Mouse (Mus musculus): Measurements from ENCODE around the gene Atxn2l. TPM values are rescaled to one million over a fixed set of nuclear protein-coding genes. Genes with fewer than 3 reads are reported as not detected.

Gene Atxn2l
- polyA plus RNA-seq, 1 experiment from 2014 or later: 39.9 TPM

DNA sequence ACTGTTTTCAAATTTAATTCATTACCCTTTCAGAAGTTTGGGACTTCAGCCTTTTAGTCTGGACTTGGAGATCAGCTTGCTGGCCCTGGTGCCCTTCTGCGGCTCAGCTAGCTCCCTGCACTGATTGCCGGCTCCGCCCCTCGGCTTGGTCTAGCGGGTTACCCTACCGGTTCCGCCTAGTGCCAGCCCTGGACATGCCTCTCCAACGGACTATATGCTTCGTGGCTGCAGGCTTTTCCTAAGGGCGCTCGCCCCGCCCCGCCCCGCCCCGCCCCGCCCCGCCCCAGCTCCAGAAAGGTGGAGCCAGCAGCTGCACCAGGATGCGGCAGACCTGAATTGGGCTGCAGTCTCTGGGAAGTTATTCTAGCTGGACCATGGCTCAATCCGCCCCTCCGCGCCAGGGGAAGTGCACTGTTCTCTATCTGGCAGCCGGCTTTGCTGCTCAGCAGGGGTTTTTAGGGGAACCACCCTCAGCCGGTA, 20.8 kb downstream of the Atxn2l start:
- Histone ChIP-seq H3K9ac (ENCODE audit: low read depth, low read length) (peak overlapping the region; percentile 53; the same call in 1 of the 2 replicates), H3K36me3 (ENCODE audit: control insufficient read depth, insufficient read depth, low read length) (no peaks in the 10 kb centered on the region), H3K27ac (ENCODE audit: low read depth, low read length) (peak overlapping the region; percentile 51), H3K4me3 (ENCODE audit: low read depth, low read length) (peak overlapping the region; percentile 35), H3K9me3 (replicated peaks; ENCODE audit: control insufficient read depth, low read length) (no peaks in the 10 kb centered on the region), H3K4me2 (peak overlapping the region; percentile 69), H3K27me3 (ENCODE audit: control insufficient read depth, insufficient read depth, low read length) (no peaks in the 10 kb centered on the region), H3K4me1 (ENCODE audit: control insufficient read depth, insufficient read depth, low read length) (no peaks in the 10 kb centered on the region)
- ATAC-seq (replicated peaks; ENCODE audit: insufficient number of reproducible peaks, low FRiP score, low TSS enrichment): peak; percentile 82
- under 1% methylated on average over 23 of the region's 23 CpGs for WGBS (ENCODE audit: insufficient replicate concordance)

DNA sequence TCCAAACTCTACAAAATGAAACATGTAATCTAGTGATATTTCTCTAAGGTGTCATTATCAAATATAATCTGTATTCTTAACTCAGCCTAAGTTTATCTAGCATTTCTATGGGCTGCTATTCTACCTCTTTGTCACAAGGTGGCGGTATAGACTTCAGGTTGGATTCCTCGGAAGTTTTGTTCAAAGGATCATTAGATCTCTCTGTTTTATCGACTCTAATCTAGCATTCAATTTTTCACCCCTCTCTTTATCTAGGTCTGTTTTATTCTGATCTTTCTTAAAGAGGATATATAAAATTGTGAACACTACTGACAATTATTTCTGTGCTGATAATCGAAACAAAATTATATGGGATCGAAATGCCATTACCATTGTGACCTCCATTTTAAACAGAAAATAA, 21.5 kb downstream of the Atxn2l start:
- no peaks in the 10 kb centered on the region for H3K27me3 ChIP-seq (ENCODE audit: control insufficient read depth, insufficient read depth, low read length)
- H3K4me3 ChIP-seq (ENCODE audit: low read depth, low read length): no peak overlapping the region
- H3K27ac ChIP-seq (ENCODE audit: low read depth, low read length): no peak overlapping the region
- 14% methylated on average over 5 of the region's 5 CpGs for WGBS (ENCODE audit: insufficient replicate concordance)
- H3K9ac ChIP-seq (ENCODE audit: low read depth, low read length): no peak overlapping the region
- H3K4me2 ChIP-seq: no peak overlapping the region
- H3K4me1 ChIP-seq (ENCODE audit: control insufficient read depth, insufficient read depth, low read length): no peaks in the 10 kb centered on the region
- no peak for ATAC-seq (replicated peaks; ENCODE audit: insufficient number of reproducible peaks, low FRiP score, low TSS enrichment)
- no peaks in the 10 kb centered on the region for H3K36me3 ChIP-seq (ENCODE audit: control insufficient read depth, insufficient read depth, low read length)
- no peaks in the 10 kb centered on the region for H3K9me3 ChIP-seq (replicated peaks; ENCODE audit: control insufficient read depth, low read length)

DNA sequence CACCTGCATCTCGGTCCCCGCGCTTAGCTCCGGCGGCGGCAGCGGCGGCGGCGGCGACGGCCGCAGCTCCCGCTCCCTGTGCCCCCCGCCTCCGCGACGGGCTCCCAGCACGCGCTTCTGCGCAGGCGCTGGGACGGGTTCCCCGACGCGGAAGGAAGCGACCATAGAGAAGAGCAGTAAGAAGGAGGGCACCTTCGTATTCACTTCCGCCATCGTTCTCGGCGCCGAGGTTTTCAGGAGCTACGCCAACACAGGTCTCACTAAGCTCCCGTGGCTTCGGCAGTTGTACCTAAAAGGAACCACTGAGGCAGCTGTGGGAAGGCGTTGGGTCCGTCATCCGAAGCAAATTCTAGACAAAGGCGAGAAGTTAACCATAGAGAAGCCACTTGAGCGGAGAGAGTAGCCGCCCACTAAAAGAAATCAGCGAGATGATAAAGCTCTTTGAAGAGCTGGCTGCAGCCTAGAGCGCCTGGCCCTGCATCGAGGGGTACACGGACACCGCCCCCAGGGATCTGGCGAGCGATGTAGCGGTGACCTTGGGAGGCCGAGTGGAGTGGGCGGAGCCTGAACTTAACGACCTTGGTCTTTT, 28.1 kb downstream of the Atxn2l start, which contains the start of gene Sh2b1:
Sh2b1 (minus strand) TSS at position 432 of the 589 bp plus-strand sequence.
- peak within 1 kb of the TSS; percentile 97 for H3K27ac ChIP-seq (ENCODE audit: low read depth, low read length)
- ATAC-seq (replicated peaks; ENCODE audit: insufficient number of reproducible peaks, low FRiP score, low TSS enrichment): peak; percentile 87
- no peaks in the 10 kb centered on the region for H3K9me3 ChIP-seq (replicated peaks; ENCODE audit: control insufficient read depth, low read length)
- H3K27me3 ChIP-seq (ENCODE audit: control insufficient read depth, insufficient read depth, low read length): no peaks in the 10 kb centered on the region
- H3K4me1 ChIP-seq (ENCODE audit: control insufficient read depth, insufficient read depth, low read length): peaks cover 12% of the 10 kb centered on the region
- 0% methylated on average over 53 of the region's 53 CpGs for WGBS (ENCODE audit: insufficient replicate concordance)
- peaks cover 15% of the 10 kb centered on the region for H3K36me3 ChIP-seq (ENCODE audit: control insufficient read depth, insufficient read depth, low read length)
- peak within 1 kb of the TSS; percentile 81 for H3K9ac ChIP-seq (ENCODE audit: low read depth, low read length)
- H3K4me2 ChIP-seq: peak within 1 kb of the TSS; percentile 94
- peak within 1 kb of the TSS; percentile 78 for H3K4me3 ChIP-seq (ENCODE audit: low read depth, low read length)

DNA sequence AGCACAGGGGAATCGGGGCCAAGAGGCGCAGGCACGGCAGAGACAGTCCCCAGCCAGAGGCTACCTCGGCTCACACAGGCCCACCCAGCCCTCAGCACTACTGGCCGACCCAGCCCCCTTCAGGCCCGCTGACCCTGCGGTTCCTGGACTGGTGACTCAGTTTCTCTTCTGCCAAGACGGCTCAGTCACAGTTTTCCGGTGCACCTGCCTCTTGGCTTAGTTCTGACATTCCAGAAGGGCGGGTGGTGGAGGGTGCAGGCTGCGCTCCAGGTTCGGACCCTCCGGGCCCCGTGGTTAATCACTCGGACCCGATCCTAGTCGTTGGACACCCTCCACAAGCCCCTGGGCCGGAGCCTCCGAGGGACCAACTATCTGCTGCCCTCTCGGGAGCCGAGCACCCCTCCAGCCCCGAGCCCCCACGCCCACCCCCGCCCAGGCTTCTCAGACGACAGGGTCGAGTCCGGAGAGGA, 28.7 kb downstream of the Atxn2l start:
- Histone ChIP-seq H3K9ac (ENCODE audit: low read depth, low read length) (peak overlapping the region; percentile 81), H3K4me3 (ENCODE audit: low read depth, low read length) (peak overlapping the region; percentile 78), H3K27me3 (ENCODE audit: control insufficient read depth, insufficient read depth, low read length) (no peaks in the 10 kb centered on the region), H3K4me2 (peak overlapping the region; percentile 94), H3K9me3 (replicated peaks; ENCODE audit: control insufficient read depth, low read length) (no peaks in the 10 kb centered on the region), H3K36me3 (ENCODE audit: control insufficient read depth, insufficient read depth, low read length) (peaks cover 15% of the 10 kb centered on the region), H3K4me1 (ENCODE audit: control insufficient read depth, insufficient read depth, low read length) (peaks cover 14% of the 10 kb centered on the region), H3K27ac (ENCODE audit: low read depth, low read length) (peak overlapping the region; percentile 97)
- 3% methylated on average over 26 of the region's 27 CpGs for WGBS (ENCODE audit: insufficient replicate concordance)
- no peak; the same call in 1 of the 2 replicates for ATAC-seq (replicated peaks; ENCODE audit: insufficient number of reproducible peaks, low FRiP score, low TSS enrichment)

DNA sequence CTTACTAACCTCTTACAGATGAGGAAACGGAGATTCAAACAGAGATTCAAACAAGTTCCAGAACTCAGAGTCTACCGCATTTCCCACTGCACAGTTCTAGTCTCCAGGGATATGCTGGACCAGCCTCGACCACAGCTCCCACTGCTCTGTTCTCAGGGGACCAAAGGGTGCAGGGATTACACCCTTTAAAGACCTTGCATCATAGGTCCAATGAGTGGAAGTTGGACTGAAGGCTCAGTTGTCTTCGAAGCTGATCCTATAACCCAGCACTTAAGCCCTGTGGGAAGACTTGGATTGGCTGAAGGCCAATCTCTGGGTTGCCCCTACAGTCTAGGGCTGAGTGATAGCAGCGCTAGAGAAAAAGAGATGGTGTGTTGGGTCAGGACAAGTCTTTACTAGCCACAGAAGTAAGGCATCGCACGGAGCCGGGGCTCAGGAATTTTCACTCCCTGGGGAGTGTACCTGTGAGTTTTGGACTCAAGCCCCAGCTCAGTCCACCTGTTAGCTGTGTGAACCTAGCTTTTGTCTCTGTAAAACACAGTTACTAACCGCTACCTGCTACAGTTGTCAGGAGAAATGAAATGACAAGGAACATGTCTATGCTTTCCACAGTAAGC, 29.7 kb downstream of the Atxn2l start:
- H3K27me3 ChIP-seq (ENCODE audit: control insufficient read depth, insufficient read depth, low read length): no peaks in the 10 kb centered on the region
- H3K9me3 ChIP-seq (replicated peaks; ENCODE audit: control insufficient read depth, low read length): no peaks in the 10 kb centered on the region
- no peak overlapping the region for H3K27ac ChIP-seq (ENCODE audit: low read depth, low read length)
- H3K4me1 ChIP-seq (ENCODE audit: control insufficient read depth, insufficient read depth, low read length): peaks cover 14% of the 10 kb centered on the region
- H3K4me2 ChIP-seq: peak overlapping the region; percentile 94
- peak overlapping the region; percentile 78 for H3K4me3 ChIP-seq (ENCODE audit: low read depth, low read length)
- 88% methylated on average over 9 of the region's 9 CpGs for WGBS (ENCODE audit: insufficient replicate concordance)
- H3K36me3 ChIP-seq (ENCODE audit: control insufficient read depth, insufficient read depth, low read length): peaks cover 21% of the 10 kb centered on the region
- H3K9ac ChIP-seq (ENCODE audit: low read depth, low read length): peak overlapping the region; percentile 81
- ATAC-seq (replicated peaks; ENCODE audit: insufficient number of reproducible peaks, low FRiP score, low TSS enrichment): no peak

DNA sequence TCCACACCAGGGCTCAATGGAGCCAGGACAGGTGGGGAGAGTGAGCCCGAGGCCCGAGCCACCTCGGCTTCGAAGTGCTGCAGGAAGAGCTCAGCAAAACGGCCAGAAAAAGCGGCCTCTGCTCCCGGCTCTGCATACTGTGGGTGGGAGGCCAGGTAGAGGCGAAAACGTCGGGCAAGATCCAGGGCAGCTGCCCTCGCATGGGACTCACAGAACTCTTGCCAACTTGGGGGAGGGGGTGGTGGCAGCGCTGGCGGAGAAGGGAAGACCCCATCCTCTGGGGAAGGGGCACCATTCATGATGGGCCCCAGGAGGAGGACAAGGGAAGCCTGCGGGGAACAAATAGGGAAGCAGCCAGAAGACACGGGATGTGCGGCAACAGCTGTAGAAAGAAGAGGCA, 30.5 kb downstream of the Atxn2l start:
- Histone ChIP-seq H3K9ac (ENCODE audit: low read depth, low read length) (no peak overlapping the region), H3K9me3 (replicated peaks; ENCODE audit: control insufficient read depth, low read length) (no peaks in the 10 kb centered on the region), H3K4me1 (ENCODE audit: control insufficient read depth, insufficient read depth, low read length) (peaks cover 14% of the 10 kb centered on the region), H3K27me3 (ENCODE audit: control insufficient read depth, insufficient read depth, low read length) (no peaks in the 10 kb centered on the region), H3K27ac (ENCODE audit: low read depth, low read length) (no peak overlapping the region), H3K4me3 (ENCODE audit: low read depth, low read length) (no peak overlapping the region), H3K36me3 (ENCODE audit: control insufficient read depth, insufficient read depth, low read length) (peaks cover 29% of the 10 kb centered on the region), H3K4me2 (no peak overlapping the region)
- no peak for ATAC-seq (replicated peaks; ENCODE audit: insufficient number of reproducible peaks, low FRiP score, low TSS enrichment)
- WGBS (ENCODE audit: insufficient replicate concordance): 91% methylated on average over 16 of the region's 16 CpGs

DNA sequence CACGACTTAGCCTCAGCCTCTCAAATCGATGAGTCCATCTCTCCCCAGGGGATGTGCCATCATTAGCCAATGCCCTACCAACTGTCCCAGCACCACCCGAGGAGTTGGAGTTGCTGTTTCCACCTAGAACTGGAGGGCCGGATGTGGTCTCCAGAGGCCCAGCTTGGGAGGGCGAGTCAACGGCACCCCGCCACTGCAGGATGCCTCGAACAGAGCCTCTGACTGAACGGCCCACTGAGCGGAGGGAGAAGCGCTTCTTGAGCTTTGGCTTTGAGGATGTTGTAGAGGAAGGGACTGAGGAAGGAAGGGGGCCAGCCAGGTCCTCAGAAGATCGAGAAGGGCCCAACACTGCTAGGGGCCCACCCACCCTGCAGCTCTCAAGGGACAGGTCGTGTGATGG, 30.9 kb downstream of the Atxn2l start:
- Histone ChIP-seq H3K9me3 (replicated peaks; ENCODE audit: control insufficient read depth, low read length) (no peaks in the 10 kb centered on the region), H3K27me3 (ENCODE audit: control insufficient read depth, insufficient read depth, low read length) (no peaks in the 10 kb centered on the region), H3K4me3 (ENCODE audit: low read depth, low read length) (no peak overlapping the region), H3K36me3 (ENCODE audit: control insufficient read depth, insufficient read depth, low read length) (peaks cover 33% of the 10 kb centered on the region), H3K27ac (ENCODE audit: low read depth, low read length) (no peak overlapping the region), H3K9ac (ENCODE audit: low read depth, low read length) (no peak overlapping the region), H3K4me2 (no peak overlapping the region), H3K4me1 (ENCODE audit: control insufficient read depth, insufficient read depth, low read length) (peaks cover 14% of the 10 kb centered on the region)
- 90% methylated on average over 13 of the region's 13 CpGs for WGBS (ENCODE audit: insufficient replicate concordance)
- no peak for ATAC-seq (replicated peaks; ENCODE audit: insufficient number of reproducible peaks, low FRiP score, low TSS enrichment)

DNA sequence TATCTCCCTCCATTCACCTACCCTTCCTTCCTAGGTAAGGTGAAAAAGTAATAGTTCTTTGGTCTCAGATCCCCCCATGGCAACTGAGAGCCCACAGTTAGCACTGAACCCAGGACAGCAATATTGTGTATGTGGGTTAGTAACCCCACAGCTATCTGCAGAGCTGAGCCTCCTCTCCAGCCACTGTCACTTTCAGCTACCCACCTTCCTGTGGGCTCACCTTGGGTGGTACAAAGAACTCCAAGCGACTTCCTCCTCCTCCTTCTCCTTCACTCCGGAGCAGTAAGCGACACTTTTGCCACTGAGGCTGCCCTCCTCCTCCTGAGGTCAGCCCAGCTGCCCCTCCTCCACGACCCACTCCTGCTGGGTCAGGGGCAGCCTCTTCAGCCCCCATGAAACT, 31.4 kb downstream of the Atxn2l start:
- Histone ChIP-seq H3K9ac (ENCODE audit: low read depth, low read length) (no peak overlapping the region), H3K27ac (ENCODE audit: low read depth, low read length) (no peak overlapping the region), H3K4me3 (ENCODE audit: low read depth, low read length) (no peak overlapping the region), H3K36me3 (ENCODE audit: control insufficient read depth, insufficient read depth, low read length) (peaks cover 37% of the 10 kb centered on the region), H3K4me1 (ENCODE audit: control insufficient read depth, insufficient read depth, low read length) (peaks cover 17% of the 10 kb centered on the region), H3K9me3 (replicated peaks; ENCODE audit: control insufficient read depth, low read length) (no peaks in the 10 kb centered on the region), H3K27me3 (ENCODE audit: control insufficient read depth, insufficient read depth, low read length) (no peaks in the 10 kb centered on the region), H3K4me2 (no peak overlapping the region)
- no peak for ATAC-seq (replicated peaks; ENCODE audit: insufficient number of reproducible peaks, low FRiP score, low TSS enrichment)
- 78% methylated on average over 4 of the region's 4 CpGs for WGBS (ENCODE audit: insufficient replicate concordance)

All from heart, embryonic 11.5 days (tissue).